Mouse (Mus musculus) induced T-regulatory cell, adult 2 months (primary cell): Measurements from ENCODE around the gene Erich4.
"Not testable (repeated sequence)": the region's sequence is repeated elsewhere in the genome, so short reads cannot be mapped to it uniquely, and the experiment has no call there.

Experiments
- DNase-seq: peaks from one replicate; pipeline ENCODE4 v3.0.0-alpha.2; 2012; ENCODE audit warnings: low read depth

The Erich4 gene

GRCm38 (mm10) chr7:25576793-25577437, 38.8 kb downstream of the Erich4 start:
- DNase-seq = peak; percentile 48

- not testable (repeated sequence) for DNase-seq
These were observed 39.4 kb downstream of the Erich4 start for GRCm38 (mm10) chr7:25576308-25576707.

GRCm38 (mm10) chr7:25575870-25576269, 39.8 kb downstream of the Erich4 start:
- peak; percentile 32 for DNase-seq

- DNase-seq = no peak
These were observed 40.6 kb downstream of the Erich4 start for GRCm38 (mm10) chr7:25575105-25575504.

GRCm38 (mm10) chr7:25573806-25574205, 41.9 kb downstream of the Erich4 start:
- not testable (repeated sequence) for DNase-seq

- no peak for DNase-seq
These were observed 47.0 kb downstream of the Erich4 start for GRCm38 (mm10) chr7:25568721-25569120.
